Mouse (Mus musculus) midbrain, embryonic 11.5 days (tissue): ENCODE measurements at regions not wholly inside any gene's neighbourhood (a gene's known extent, or its start where the extent isn't known, plus 50 kb on each side); places are given as distances from the start of the nearest gene placed in this dataset.

ENCODE experiments used
- ATAC-seq: fragments of 200-750 bp; cut with Nextera tagmentation; 2 replicates; pipeline ENCODE4 v1.8.0; 2017; ENCODE audit warnings: moderate TSS enrichment, moderate library complexity; ENCODE audit not compliant: low FRiP score
- DNase-seq: peaks from one replicate; pipeline ENCODE4 v3.0.0; 2015; ENCODE audit warnings: low spot score; ENCODE audit errors: missing footprints
- H3K27ac ChIP-seq: fragments of 300-500 bp; sonication (generic); 2 replicates; pipeline ENCODE4 v1.5.1; 2014; ENCODE audit warnings: low read depth, low read length
- H3K27me3 ChIP-seq: fragments of 300-500 bp; sonication (generic); 2 replicates; pipeline ENCODE4 v1.6.1; 2014; ENCODE audit warnings: mild to moderate bottlenecking, low read length, moderate library complexity, mixed read lengths; ENCODE audit not compliant: control insufficient read depth, insufficient read depth
- H3K36me3 ChIP-seq: fragments of 300-500 bp; sonication (generic); 2 replicates; pipeline ENCODE4 v1.6.1; 2014; ENCODE audit warnings: mild to moderate bottlenecking, low read length, moderate library complexity, mixed read lengths; ENCODE audit not compliant: control insufficient read depth, insufficient read depth
- H3K4me1 ChIP-seq: fragments of 300-500 bp; sonication (generic); 2 replicates; pipeline ENCODE4 v1.6.1; 2014; ENCODE audit warnings: low read length; ENCODE audit not compliant: control insufficient read depth, insufficient read depth
- H3K4me2 ChIP-seq: fragments of 300-500 bp; sonication (generic); 2 replicates; pipeline ENCODE4 v1.6.1; 2014; ENCODE audit warnings: mild to moderate bottlenecking, moderate library complexity
- H3K4me3 ChIP-seq: fragments of 300-500 bp; sonication (generic); 2 replicates; pipeline ENCODE4 v1.5.1; 2014; ENCODE audit warnings: low read depth, low read length
- H3K9ac ChIP-seq: fragments of 300-500 bp; sonication (generic); 2 replicates; pipeline ENCODE4 v1.6.1; 2014; ENCODE audit warnings: low read length
- H3K9me3 ChIP-seq: fragments of 300-500 bp; sonication (generic); 2 replicates; pipeline ENCODE4 v1.6.1; 2016; ENCODE audit warnings: low read length; ENCODE audit not compliant: control insufficient read depth
- WGBS: fragments of 180-500 bp; shearing (Covaris S2); extraction: QIAGEN DNeasy Blood & Tissue Kit; methylation state at CpG from one replicate; pipeline ENCODE4 v1.1.7; 2014; 5-methylcytosine and 5-hydroxymethylcytosine counted together

DNA sequence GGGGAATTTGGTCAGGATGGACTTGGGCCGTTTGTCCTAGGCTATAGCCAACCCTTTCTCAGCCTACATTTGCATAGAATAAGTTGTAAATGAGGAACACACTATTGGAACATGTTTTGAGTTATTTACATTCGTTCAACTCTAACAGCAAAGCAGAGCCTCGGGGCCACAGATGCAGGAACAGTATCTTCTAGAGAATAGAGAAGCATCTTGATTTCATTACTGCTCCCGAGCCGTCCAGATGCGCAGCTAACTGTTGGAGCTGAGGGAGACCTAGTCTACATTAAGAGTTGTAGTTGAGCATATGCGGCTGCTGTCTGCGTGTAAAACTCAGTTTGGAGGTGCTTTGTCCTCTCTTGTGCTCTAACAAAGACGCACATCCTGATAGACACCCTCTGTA lies 124.6 kb upstream of the Sesn3 start:
- DNase-seq: no peak
- Histone ChIP-seq H3K36me3 (no peaks in the 10 kb centered on the region), H3K4me3 (no peak overlapping the region), H3K4me1 (no peaks in the 10 kb centered on the region), H3K9me3 (no peaks in the 10 kb centered on the region), H3K9ac (no peak overlapping the region), H3K27me3 (no peaks in the 10 kb centered on the region), H3K27ac (no peak overlapping the region), H3K4me2 (no peak overlapping the region)
- no peak for ATAC-seq
- WGBS: 86% methylated on average over 9 of the region's 9 CpGs

DNA sequence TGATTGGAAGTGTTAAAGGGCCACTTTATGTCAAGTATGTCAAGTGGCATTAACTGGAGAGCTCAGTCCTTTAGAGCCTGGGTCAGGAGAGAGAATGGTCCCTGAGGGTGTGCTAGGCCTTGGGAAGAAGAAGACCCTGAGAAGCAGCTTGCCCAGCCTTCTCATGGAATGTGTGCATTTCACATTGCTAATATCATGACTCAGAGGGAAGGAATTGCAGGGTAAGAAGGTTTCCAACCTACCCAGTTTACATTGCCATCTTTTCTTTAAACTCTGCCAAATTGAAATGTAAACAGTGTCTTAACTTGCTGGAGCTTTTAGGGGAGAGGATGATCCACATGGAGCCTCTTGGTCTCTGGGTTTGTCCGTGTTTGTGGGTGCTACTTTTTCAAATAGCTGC lies 117.9 kb upstream of the Sesn3 start:
- Histone ChIP-seq H3K27me3 (no peaks in the 10 kb centered on the region), H3K9me3 (no peaks in the 10 kb centered on the region), H3K9ac (no peak overlapping the region), H3K4me3 (no peak overlapping the region), H3K36me3 (no peaks in the 10 kb centered on the region), H3K4me1 (peaks cover 4% of the 10 kb centered on the region; the same call in 1 of the 2 replicates), H3K4me2 (no peak overlapping the region), H3K27ac (no peak overlapping the region)
- no peak for ATAC-seq
- 78% methylated on average over 1 of the region's 1 CpGs for WGBS
- DNase-seq: no peak

GRCm38 (mm10) chr9:14158096-14158837 lies 116.6 kb upstream of the Sesn3 start:
- Histone ChIP-seq H3K4me3 (no peak overlapping the region), H3K4me2 (no peak overlapping the region), H3K9ac (no peak overlapping the region), H3K9me3 (no peaks in the 10 kb centered on the region), H3K4me1 (peaks cover 4% of the 10 kb centered on the region; the same call in 1 of the 2 replicates), H3K27ac (no peak overlapping the region), H3K27me3 (no peaks in the 10 kb centered on the region), H3K36me3 (no peaks in the 10 kb centered on the region)
- DNase-seq: no peak
- 0 out of 2 replicates have a peak, but pooled peaks have one; percentile 27 for ATAC-seq
- 18% methylated on average over 9 of the region's 9 CpGs for WGBS

DNA sequence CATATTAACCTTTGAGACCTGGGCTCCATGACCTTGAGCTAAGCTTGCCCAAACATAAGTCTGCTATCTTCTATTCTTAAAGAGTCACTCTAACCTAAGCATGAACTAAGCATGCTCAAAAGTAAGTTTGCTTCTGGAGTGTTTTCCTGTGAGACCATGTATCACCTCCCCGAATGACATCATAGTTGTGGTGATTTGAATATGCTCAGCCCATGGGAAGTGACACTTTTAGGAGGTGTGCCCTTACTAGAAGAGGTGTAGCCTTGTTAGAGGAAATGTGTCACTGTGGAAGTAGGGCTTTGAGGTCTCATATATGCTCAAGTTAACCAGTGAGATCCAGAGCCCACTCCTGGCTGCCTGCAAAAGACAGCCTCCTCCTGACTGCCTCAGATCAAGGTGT lies 114.7 kb upstream of the Sesn3 start:
- Histone ChIP-seq H3K9ac (no peak overlapping the region), H3K4me1 (peaks cover 4% of the 10 kb centered on the region; the same call in 1 of the 2 replicates), H3K27me3 (no peaks in the 10 kb centered on the region), H3K27ac (no peak overlapping the region), H3K4me3 (no peak overlapping the region), H3K4me2 (no peak overlapping the region), H3K9me3 (no peaks in the 10 kb centered on the region), H3K36me3 (no peaks in the 10 kb centered on the region)
- ATAC-seq (no peak), DNase-seq (peak; percentile 14)
- WGBS: 94% methylated on average over 1 of the region's 1 CpGs

- Histone ChIP-seq H3K4me1 (peaks cover 3% of the 10 kb centered on the region; the same call in 1 of the 2 replicates), H3K4me2 (no peak overlapping the region), H3K9ac (no peak overlapping the region), H3K9me3 (no peaks in the 10 kb centered on the region), H3K27ac (no peak overlapping the region), H3K36me3 (no peaks in the 10 kb centered on the region), H3K27me3 (no peaks in the 10 kb centered on the region), H3K4me3 (no peak overlapping the region)
- ATAC-seq (no peak; the same call in 1 of the 2 replicates), DNase-seq (peak; percentile 76)
- 64% methylated on average over 2 of the region's 2 CpGs for WGBS
These were observed 103.2 kb upstream of the Sesn3 start for GRCm38 (mm10) chr9:14171589-14172240.

GRCm38 (mm10) chr9:14173631-14174323 lies 101.1 kb upstream of the Sesn3 start:
- 17% methylated on average over 11 of the region's 11 CpGs for WGBS
- Histone ChIP-seq H3K9me3 (no peaks in the 10 kb centered on the region), H3K4me3 (no peak overlapping the region), H3K27ac (no peak overlapping the region), H3K36me3 (no peaks in the 10 kb centered on the region), H3K9ac (peak overlapping the region; percentile 27; the same call in 1 of the 2 replicates), H3K4me2 (no peak overlapping the region; the same call in 1 of the 2 replicates), H3K4me1 (peaks cover 3% of the 10 kb centered on the region; the same call in 1 of the 2 replicates), H3K27me3 (no peaks in the 10 kb centered on the region)
- DNase-seq (peak; percentile 89), ATAC-seq (peak; percentile 57; the same call in 1 of the 2 replicates)

DNA sequence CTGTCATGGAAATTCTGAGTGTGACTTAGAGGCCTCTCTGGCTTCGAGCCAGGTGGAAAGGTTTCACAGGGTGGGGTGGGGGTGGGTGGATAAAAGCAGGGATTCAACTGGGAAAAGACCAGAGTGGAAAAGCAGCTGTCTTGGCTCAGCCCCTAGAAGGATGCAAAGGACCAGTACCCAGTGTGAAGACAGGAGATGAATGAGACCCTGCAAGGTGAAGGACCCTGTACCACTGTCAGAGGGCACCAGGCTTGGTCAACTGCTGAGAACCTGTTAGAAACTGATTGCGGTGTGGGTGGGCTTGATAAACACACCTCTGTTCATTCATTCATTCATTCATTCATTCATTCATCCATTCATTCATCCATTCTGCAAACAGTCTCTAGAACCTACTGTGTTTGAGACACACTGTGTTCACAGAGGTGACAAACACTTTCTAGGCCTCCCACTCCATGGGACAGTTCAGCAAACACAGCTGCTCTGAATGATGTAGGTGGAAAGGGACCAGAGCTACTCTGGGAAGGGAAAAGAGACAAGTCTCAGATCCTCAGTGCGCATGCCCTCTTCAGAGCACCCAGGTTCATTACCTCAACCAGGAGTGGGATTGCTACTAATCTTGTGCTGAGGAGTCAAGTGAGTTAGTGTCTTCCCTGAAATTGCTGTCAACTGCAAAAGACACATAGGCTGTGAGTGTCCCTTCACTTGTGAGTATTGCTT lies 100.4 kb upstream of the Sesn3 start:
- H3K4me3 ChIP-seq: no peak overlapping the region
- WGBS: 90% methylated on average over 3 of the region's 3 CpGs
- H3K4me1 ChIP-seq: peaks cover 3% of the 10 kb centered on the region; the same call in 1 of the 2 replicates
- ATAC-seq: peak; percentile 26; the same call in 1 of the 2 replicates
- no peaks in the 10 kb centered on the region for H3K36me3 ChIP-seq
- peak; percentile 69 for DNase-seq
- no peaks in the 10 kb centered on the region for H3K27me3 ChIP-seq
- H3K9me3 ChIP-seq: no peaks in the 10 kb centered on the region
- H3K9ac ChIP-seq: no peak overlapping the region
- no peak overlapping the region for H3K4me2 ChIP-seq
- no peak overlapping the region for H3K27ac ChIP-seq

GRCm38 (mm10) chr9:14175041-14175881 lies 99.6 kb upstream of the Sesn3 start:
- no peaks in the 10 kb centered on the region for H3K27me3 ChIP-seq
- H3K36me3 ChIP-seq: no peaks in the 10 kb centered on the region
- no peak overlapping the region for H3K4me2 ChIP-seq
- ATAC-seq: no peak
- H3K4me3 ChIP-seq: no peak overlapping the region
- DNase-seq: peak; percentile 78
- H3K27ac ChIP-seq: no peak overlapping the region
- H3K9ac ChIP-seq: no peak overlapping the region
- H3K9me3 ChIP-seq: no peaks in the 10 kb centered on the region
- WGBS: 61% methylated on average over 11 of the region's 11 CpGs
- H3K4me1 ChIP-seq: peaks cover 3% of the 10 kb centered on the region; the same call in 1 of the 2 replicates
